Mouse (Mus musculus) cerebellum, adult 2 months (tissue): ENCODE measurements around the gene Fam114a1. TPM values are rescaled to one million over a fixed set of nuclear protein-coding genes. Genes with fewer than 3 reads are reported as not detected.

Experiments
- DNase-seq, 2 experiments: peaks; one replicate each; pipeline ENCODE4 v3.0.0; 2021
- H3K27ac ChIP-seq: fragments of 200-500 bp; 2 replicates; pipeline ENCODE4 v1.5.1; 2012; ENCODE audit warnings: low read length, control low read depth, inconsistent platforms; ENCODE audit not compliant: insufficient read depth
- H3K27me3 ChIP-seq: fragments of 200-500 bp; 2 replicates; pipeline ENCODE4 v1.6.1; 2012; ENCODE audit warnings: inconsistent platforms, mild to moderate bottlenecking, low read length, moderate library complexity; ENCODE audit not compliant: control insufficient read depth, insufficient read depth
- H3K4me1 ChIP-seq: fragments of 200-500 bp; 2 replicates; pipeline ENCODE4 v1.6.1; 2011; ENCODE audit warnings: low read length; ENCODE audit not compliant: control insufficient read depth, insufficient read depth
- H3K4me3 ChIP-seq: fragments of 200-500 bp; replicated peaks from 2 replicates; pipeline ENCODE3; 2011; ENCODE audit warnings: mild to moderate bottlenecking, low read depth, low read length, control low read depth; ENCODE audit not compliant: insufficient read depth
- CTCF ChIP-seq: fragments of 200-500 bp; IDR thresholded peaks from 2 replicates; pipeline ENCODE4 v1.5.1; 2011; ENCODE audit warnings: low read depth, mild to moderate bottlenecking, control low read depth, low read length, moderate library complexity, borderline replicate concordance; ENCODE audit not compliant: insufficient read depth
- POLR2A ChIP-seq: fragments of 200-500 bp; IDR thresholded peaks from 2 replicates; pipeline ENCODE4 v1.6.1; 2011; ENCODE audit warnings: low read length, control low read depth, borderline replicate concordance; ENCODE audit not compliant: insufficient read depth
- WGBS: fragments of 180-500 bp; shearing (Covaris S2); methylation state at CpG from one replicate; pipeline ENCODE4 v1.1.7; 2018; 5-methylcytosine and 5-hydroxymethylcytosine counted together
- polyA plus RNA-seq: library from polyadenylated mRNA; depleted of rRNA; stranded (reverse); fragments of >200 nt; gene quantifications from 2 replicates; pipeline ENCODE4 v1.2.3, GENCODE M21; 2012

Gene Fam114a1
- polyA plus RNA-seq, 1 experiment, result 3.7 TPM

GRCm38 (mm10) chr5:65049880-65050279 lies 80.0 kb downstream of the Fam114a1 start:
- 88% methylated on average over 5 of the region's 5 CpGs for WGBS
- no peak overlapping the region for H3K27ac ChIP-seq
- no peaks in the 10 kb centered on the region for H3K27me3 ChIP-seq
- no peak for TF ChIP-seq POLR2A
- TF ChIP-seq CTCF, result no peak
- DNase-seq, result no peak
- H3K4me3 ChIP-seq, result no peak overlapping the region
- H3K4me1 ChIP-seq, result peaks cover 13% of the 10 kb centered on the region

GRCm38 (mm10) chr5:65051513-65051912 lies 81.6 kb downstream of the Fam114a1 start:
- no peak for DNase-seq
- Histone ChIP-seq H3K27ac (no peak overlapping the region), H3K27me3 (no peaks in the 10 kb centered on the region), H3K4me1 (peaks cover 11% of the 10 kb centered on the region), H3K4me3 (no peak overlapping the region)
- TF ChIP-seq POLR2A, result no peak
- TF ChIP-seq CTCF, result no peak
- WGBS, result 81% methylated on average over 3 of the region's 3 CpGs

GRCm38 (mm10) chr5:65057596-65057995 lies 87.7 kb downstream of the Fam114a1 start:
- Histone ChIP-seq H3K27me3 (no peaks in the 10 kb centered on the region), H3K27ac (no peak overlapping the region), H3K4me1 (no peaks in the 10 kb centered on the region), H3K4me3 (no peak overlapping the region)
- TF ChIP-seq POLR2A (no peak), CTCF (no peak)
- WGBS, result 94% methylated on average over 6 of the region's 6 CpGs
- no peak for DNase-seq

- WGBS, result 79% methylated on average over 2 of the region's 2 CpGs
- no peak for TF ChIP-seq POLR2A
- no peak for DNase-seq
- H3K27me3 ChIP-seq, result no peaks in the 10 kb centered on the region
- no peak overlapping the region for H3K4me3 ChIP-seq
- no peaks in the 10 kb centered on the region for H3K4me1 ChIP-seq
- H3K27ac ChIP-seq, result no peak overlapping the region
These were observed 89.9 kb downstream of the Fam114a1 start for GRCm38 (mm10) chr5:65059806-65060205.

- no peak for DNase-seq
- 96% methylated on average over 4 of the region's 4 CpGs for WGBS
These were observed 92.4 kb downstream of the Fam114a1 start for GRCm38 (mm10) chr5:65062236-65062635.

GRCm38 (mm10) chr5:65063266-65063665 lies 93.4 kb downstream of the Fam114a1 start:
- no peak overlapping the region for H3K4me3 ChIP-seq
- TF ChIP-seq POLR2A, result no peak
- TF ChIP-seq CTCF, result no peak
- 60% methylated on average over 2 of the region's 2 CpGs for WGBS
- H3K27ac ChIP-seq, result no peak overlapping the region
- H3K27me3 ChIP-seq, result no peaks in the 10 kb centered on the region
- DNase-seq, result no peak
- no peaks in the 10 kb centered on the region for H3K4me1 ChIP-seq

More at GRCm38 (mm10) chr5:65062236-65062635, 92.4 kb downstream of the Fam114a1 start:
- H3K4me3 ChIP-seq, result no peak overlapping the region
- H3K27ac ChIP-seq, result no peak overlapping the region
- H3K4me1 ChIP-seq, result no peaks in the 10 kb centered on the region
- TF ChIP-seq CTCF (no peak), POLR2A (no peak)
- H3K27me3 ChIP-seq, result no peaks in the 10 kb centered on the region

- H3K27ac ChIP-seq, result no peak overlapping the region
- DNase-seq, result no peak
- TF ChIP-seq POLR2A, result no peak
- TF ChIP-seq CTCF, result no peak
- no peaks in the 10 kb centered on the region for H3K27me3 ChIP-seq
- H3K4me1 ChIP-seq, result no peaks in the 10 kb centered on the region; the same call in 1 of the 2 replicates
- WGBS, result 92% methylated on average over 6 of the region's 6 CpGs
- H3K4me3 ChIP-seq, result no peak overlapping the region
These were observed 98.3 kb downstream of the Fam114a1 start for GRCm38 (mm10) chr5:65068166-65068565.

- TF ChIP-seq POLR2A (no peak), CTCF (no peak)
- H3K27me3 ChIP-seq, result no peaks in the 10 kb centered on the region
- no peak overlapping the region for H3K27ac ChIP-seq
- DNase-seq, result no peak
- WGBS, result 91% methylated on average over 11 of the region's 11 CpGs
- H3K4me1 ChIP-seq, result no peaks in the 10 kb centered on the region; the same call in 1 of the 2 replicates
- H3K4me3 ChIP-seq, result no peak overlapping the region
These were observed 100.0 kb downstream of the Fam114a1 start for GRCm38 (mm10) chr5:65069872-65070271.
